Mouse (Mus musculus): ENCODE data around the gene Rbm42. TPM values are rescaled to one million over a fixed set of nuclear protein-coding genes. Genes with fewer than 3 reads are reported as not detected.

Rbm42 gene
- polyA plus RNA-seq, 1 experiment = 32.9 TPM

DNA sequence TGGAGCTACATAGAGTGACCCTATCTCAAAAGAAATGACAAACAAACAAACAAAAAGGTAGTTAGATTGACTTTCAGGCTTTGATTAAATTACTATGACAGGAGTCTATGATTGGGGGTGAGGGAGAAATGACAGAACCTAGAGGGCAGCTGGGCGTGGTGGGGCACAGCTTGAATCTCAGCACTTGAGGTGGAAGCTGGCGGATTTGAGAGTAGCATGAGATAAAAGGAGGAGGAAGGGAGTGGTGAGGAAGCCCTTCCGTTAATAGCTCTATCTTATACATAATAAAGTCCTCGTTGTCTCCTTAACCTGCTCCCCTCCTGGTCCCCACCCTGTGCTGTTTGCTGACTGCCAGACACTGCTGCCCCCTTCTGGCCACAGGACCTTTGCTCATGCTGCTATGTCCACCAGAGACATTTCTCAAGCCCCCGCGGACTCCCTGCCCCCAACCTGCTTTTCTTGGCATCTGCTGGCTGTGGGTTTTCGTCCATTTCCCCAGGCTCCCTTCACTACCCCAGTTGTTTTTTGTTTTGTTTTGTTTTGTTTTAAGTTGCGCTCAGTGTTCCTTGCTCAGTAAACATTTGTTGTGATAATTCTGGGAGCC is 42.3 kb downstream of the Rbm42 start:
- TF ChIP-seq CTCF (IDR thresholded peaks at IDR 0.05; ENCODE audit: borderline replicate concordance, insufficient read depth, low read length) = peak; percentile 75
- no peak for TF ChIP-seq POLR2A (IDR thresholded peaks at IDR 0.05; ENCODE audit: low read depth, low read length)
- Histone ChIP-seq H3K4me3 (ENCODE audit: insufficient read depth, low read length) (no peak overlapping the region), H3K27ac (ENCODE audit: insufficient read depth, low read length) (no peak overlapping the region)

GRCm38 (mm10) chr7:30604944-30605343 is 45.2 kb downstream of the Rbm42 start:
- H3K27ac ChIP-seq (ENCODE audit: insufficient read depth, low read length) = no peak overlapping the region
- H3K4me1 ChIP-seq (ENCODE audit: control insufficient read depth, insufficient read depth, low read length) = no peaks in the 10 kb centered on the region
- TF ChIP-seq CTCF (IDR thresholded peaks at IDR 0.05; ENCODE audit: borderline replicate concordance, insufficient read depth, low read length) = no peak
- no peak for TF ChIP-seq POLR2A (IDR thresholded peaks at IDR 0.05; ENCODE audit: low read depth, low read length)
- H3K4me3 ChIP-seq (ENCODE audit: insufficient read depth, low read length) = no peak overlapping the region

More for the DNA sequence above, 42.3 kb downstream of the Rbm42 start:
- H3K4me1 ChIP-seq (ENCODE audit: control insufficient read depth, insufficient read depth, low read length) = no peaks in the 10 kb centered on the region

DNA sequence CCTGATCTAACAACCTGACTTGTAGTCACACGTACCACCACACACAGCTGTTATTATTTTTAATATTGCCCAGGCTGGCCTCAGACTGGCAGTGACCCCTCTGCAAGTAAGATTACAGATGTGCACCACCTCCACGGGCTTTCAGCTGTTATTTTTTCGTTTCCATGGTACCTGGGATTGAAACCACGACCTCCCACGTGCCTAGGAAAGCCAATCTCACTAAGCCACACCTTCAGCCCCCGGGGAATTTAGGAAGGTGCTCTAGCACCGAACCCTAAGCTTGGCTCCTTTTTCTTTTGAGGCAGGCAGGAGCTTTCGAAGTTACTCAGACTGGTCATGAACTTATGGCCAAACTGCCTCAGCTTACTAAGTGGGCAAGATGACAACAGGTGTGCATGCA is 45.7 kb downstream of the Rbm42 start:
- no peak for TF ChIP-seq CTCF (IDR thresholded peaks at IDR 0.05; ENCODE audit: borderline replicate concordance, insufficient read depth, low read length)
- no peak for TF ChIP-seq POLR2A (IDR thresholded peaks at IDR 0.05; ENCODE audit: low read depth, low read length)
- H3K4me3 ChIP-seq (ENCODE audit: insufficient read depth, low read length) = no peak overlapping the region
- no peaks in the 10 kb centered on the region for H3K4me1 ChIP-seq (ENCODE audit: control insufficient read depth, insufficient read depth, low read length)
- H3K27ac ChIP-seq (ENCODE audit: insufficient read depth, low read length) = no peak overlapping the region

GRCm38 (mm10) chr7:30602583-30602982 is 47.5 kb downstream of the Rbm42 start:
- no peak overlapping the region for H3K4me3 ChIP-seq (ENCODE audit: insufficient read depth, low read length)
- no peak for TF ChIP-seq POLR2A (IDR thresholded peaks at IDR 0.05; ENCODE audit: low read depth, low read length)
- no peak for TF ChIP-seq CTCF (IDR thresholded peaks at IDR 0.05; ENCODE audit: borderline replicate concordance, insufficient read depth, low read length)
- no peak overlapping the region for H3K27ac ChIP-seq (ENCODE audit: insufficient read depth, low read length)
- H3K4me1 ChIP-seq (ENCODE audit: control insufficient read depth, insufficient read depth, low read length) = no peaks in the 10 kb centered on the region

- H3K27ac ChIP-seq (ENCODE audit: insufficient read depth, low read length) = no peak overlapping the region
- no peak for TF ChIP-seq CTCF (IDR thresholded peaks at IDR 0.05; ENCODE audit: borderline replicate concordance, insufficient read depth, low read length)
- H3K4me1 ChIP-seq (ENCODE audit: control insufficient read depth, insufficient read depth, low read length) = no peaks in the 10 kb centered on the region
- H3K4me3 ChIP-seq (ENCODE audit: insufficient read depth, low read length) = no peak overlapping the region
These were observed 49.5 kb downstream of the Rbm42 start for GRCm38 (mm10) chr7:30600651-30601050.

- Histone ChIP-seq H3K27ac (ENCODE audit: insufficient read depth, low read length) (no peak overlapping the region), H3K4me3 (ENCODE audit: insufficient read depth, low read length) (no peak overlapping the region), H3K4me1 (ENCODE audit: control insufficient read depth, insufficient read depth, low read length) (no peaks in the 10 kb centered on the region)
- no peak for TF ChIP-seq POLR2A (IDR thresholded peaks at IDR 0.05; ENCODE audit: low read depth, low read length)
- no peak for TF ChIP-seq CTCF (IDR thresholded peaks at IDR 0.05; ENCODE audit: borderline replicate concordance, insufficient read depth, low read length)
These were observed 50.2 kb downstream of the Rbm42 start for GRCm38 (mm10) chr7:30599933-30600353.

DNA sequence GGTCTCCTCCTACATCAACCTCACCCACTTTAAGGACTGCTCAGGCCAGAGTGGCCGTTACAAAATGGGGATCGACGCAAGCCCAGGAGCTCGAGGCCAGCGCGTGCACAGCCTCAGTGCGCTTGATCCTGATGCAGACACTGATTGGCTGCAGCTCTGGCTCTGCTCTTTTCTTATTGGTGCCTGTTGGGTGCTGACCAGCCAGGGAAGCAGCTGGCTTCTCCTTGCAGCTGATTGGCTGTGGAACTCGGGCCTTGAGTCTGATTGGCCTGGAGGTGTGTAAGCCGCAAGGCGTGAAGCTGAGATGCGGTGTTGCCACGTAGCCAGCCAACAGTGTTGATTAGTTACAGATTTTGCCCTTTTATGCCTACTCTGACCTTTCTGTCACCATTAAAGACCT is 51.3 kb downstream of the Rbm42 start, which contains the start of gene Zbtb32:
TSS of gene Zbtb32 (minus strand) at position 124 of the 400 bp plus-strand sequence.
- Histone ChIP-seq H3K4me3 (ENCODE audit: insufficient read depth, low read length) (no peak within 1 kb of the TSS), H3K27ac (ENCODE audit: insufficient read depth, low read length) (no peak within 1 kb of the TSS), H3K4me1 (ENCODE audit: control insufficient read depth, insufficient read depth, low read length) (no peaks in the 10 kb centered on the region)
- TF ChIP-seq POLR2A (IDR thresholded peaks at IDR 0.05; ENCODE audit: low read depth, low read length) = no peak
- no peak for TF ChIP-seq CTCF (IDR thresholded peaks at IDR 0.05; ENCODE audit: borderline replicate concordance, insufficient read depth, low read length)

DNA sequence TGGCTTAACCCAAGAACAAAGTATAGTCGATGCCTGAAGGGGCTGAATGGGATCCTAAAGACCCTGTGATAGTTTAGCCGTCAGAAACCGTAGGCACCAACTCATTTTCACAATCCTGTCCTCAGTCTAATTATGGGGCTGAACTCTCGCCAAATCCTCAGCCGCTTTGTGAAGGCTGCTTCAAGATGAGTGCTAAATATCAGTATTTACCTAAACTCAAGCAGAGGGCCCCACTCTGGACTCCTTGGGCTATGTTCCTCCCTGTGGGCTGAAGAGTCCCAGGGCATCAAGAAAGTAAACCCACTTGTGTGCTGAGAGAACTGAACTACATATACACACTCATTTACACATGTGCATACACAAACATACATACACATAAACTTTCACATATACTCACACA is 53.3 kb downstream of the Rbm42 start:
- TF ChIP-seq CTCF (IDR thresholded peaks at IDR 0.05; ENCODE audit: borderline replicate concordance, insufficient read depth, low read length) (no peak), POLR2A (IDR thresholded peaks at IDR 0.05; ENCODE audit: low read depth, low read length) (no peak)
- no peaks in the 10 kb centered on the region for H3K4me1 ChIP-seq (ENCODE audit: control insufficient read depth, insufficient read depth, low read length)
- no peak overlapping the region for H3K27ac ChIP-seq (ENCODE audit: insufficient read depth, low read length)

GRCm38 (mm10) chr7:30596093-30596492 is 54.0 kb downstream of the Rbm42 start:
- Histone ChIP-seq H3K27ac (ENCODE audit: insufficient read depth, low read length) (no peak overlapping the region), H3K4me3 (ENCODE audit: insufficient read depth, low read length) (no peak overlapping the region), H3K4me1 (ENCODE audit: control insufficient read depth, insufficient read depth, low read length) (no peaks in the 10 kb centered on the region)
- TF ChIP-seq CTCF (IDR thresholded peaks at IDR 0.05; ENCODE audit: borderline replicate concordance, insufficient read depth, low read length) = no peak
- TF ChIP-seq POLR2A (IDR thresholded peaks at IDR 0.05; ENCODE audit: low read depth, low read length) = no peak

More for the DNA sequence above, 53.3 kb downstream of the Rbm42 start:
- no peak overlapping the region for H3K4me3 ChIP-seq (ENCODE audit: insufficient read depth, low read length)

DNA sequence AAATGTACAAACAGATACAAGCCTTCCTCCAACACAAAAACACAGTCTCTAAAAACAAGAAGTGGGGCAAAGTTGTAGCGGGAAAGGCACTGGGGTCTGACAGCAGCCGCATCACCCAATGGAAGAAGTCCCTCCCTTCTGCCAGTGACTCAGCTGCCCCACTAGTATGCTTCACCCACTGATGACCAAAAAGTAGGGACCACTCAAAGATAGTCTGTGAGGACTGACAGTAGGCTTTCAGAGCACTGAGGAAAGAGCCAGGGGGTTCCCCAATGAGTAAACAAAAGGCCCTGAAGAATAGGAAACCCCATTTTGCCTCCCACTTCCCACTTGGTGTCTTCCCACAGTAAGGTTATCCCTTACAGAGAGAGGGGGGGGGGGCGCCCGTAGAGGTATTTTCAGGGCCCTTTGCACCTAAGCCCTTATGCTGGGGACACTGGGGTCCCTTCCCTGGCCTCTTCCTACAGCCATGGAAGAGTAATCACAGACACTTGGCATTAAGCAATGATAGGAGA is 55.5 kb downstream of the Rbm42 start:
- no peaks in the 10 kb centered on the region for H3K4me1 ChIP-seq (ENCODE audit: control insufficient read depth, insufficient read depth, low read length)
- TF ChIP-seq CTCF (IDR thresholded peaks at IDR 0.05; ENCODE audit: borderline replicate concordance, insufficient read depth, low read length) (no peak), POLR2A (IDR thresholded peaks at IDR 0.05; ENCODE audit: low read depth, low read length) (no peak)
- no peak overlapping the region for H3K4me3 ChIP-seq (ENCODE audit: insufficient read depth, low read length)
- H3K27ac ChIP-seq (ENCODE audit: insufficient read depth, low read length) = no peak overlapping the region
